12 mouse cellular contexts compared by ENCODE assay signal in genomic region chr4:94073178-94073870, GRCm38 (mm10).
"Had no signal": no experiment of that assay in that cellular context is flagged by ENCODE, and none has a peak within 500 bp of the region (broad histone marks: within the 10 kb centered on the region; RNA-seq: fewer than 3 reads in every experiment).

No protein-coding gene starts in this region.

- H3K9me3 ChIP-seq: limb, embryonic 10.5 days; liver, embryonic 15.5 days had no signal

- DNase-seq: kidney, adult 11 months; kidney, postnatal 10 days; lung, adult 2 months; lung, postnatal 36 days; right cerebral cortex, adult 18-20 months; spleen, adult 18-20 months; thymus, adult 18-20 months; thymus, postnatal 14 days had no signal

- H3K9ac ChIP-seq: liver, embryonic 15.5 days had no signal

- ATAC-seq: lung, postnatal 0 days had no signal

- H3K36me3 ChIP-seq: limb, embryonic 10.5 days; liver, embryonic 15.5 days had no signal

- H3K27me3 ChIP-seq: liver, embryonic 15.5 days had no signal

- H3K4me2 ChIP-seq: liver, embryonic 11.5 days; liver, embryonic 15.5 days had no signal

- H3K4me1 ChIP-seq: limb, embryonic 10.5 days; liver, embryonic 15.5 days had no signal

- H3K4me3 ChIP-seq: limb, embryonic 10.5 days; liver, embryonic 15.5 days had no signal

- H3K27ac ChIP-seq: limb, embryonic 10.5 days; liver, embryonic 15.5 days had no signal
